Mouse (Mus musculus) limb, embryonic 13.5 days (tissue): ENCODE measurements around the gene Ino80. TPM values are rescaled to one million over a fixed set of nuclear protein-coding genes. Genes with fewer than 3 reads are reported as not detected.

Experiments used
- ATAC-seq: fragments of 200-750 bp; cut with Nextera tagmentation; 2 replicates; pipeline ENCODE4 v1.8.0; 2017; ENCODE audit warnings: low read depth, moderate number of reproducible peaks, moderate TSS enrichment; ENCODE audit not compliant: low FRiP score
- H3K27ac ChIP-seq: fragments of 300-500 bp; sonication (generic); 2 replicates; pipeline ENCODE4 v1.5.1; 2015; ENCODE audit warnings: inconsistent platforms, mild to moderate bottlenecking, moderate library complexity
- H3K27me3 ChIP-seq: fragments of 300-500 bp; sonication (generic); 2 replicates; pipeline ENCODE4 v1.6.1; 2015; ENCODE audit warnings: mild to moderate bottlenecking, inconsistent platforms
- H3K36me3 ChIP-seq: fragments of 300-500 bp; sonication (generic); 2 replicates; pipeline ENCODE4 v1.6.1; 2015; ENCODE audit warnings: inconsistent platforms, mild to moderate bottlenecking, moderate library complexity
- H3K4me1 ChIP-seq: fragments of 300-500 bp; sonication (generic); 2 replicates; pipeline ENCODE4 v1.6.1; 2015; ENCODE audit warnings: inconsistent platforms
- H3K4me2 ChIP-seq: fragments of 300-500 bp; sonication (generic); replicated peaks from 2 replicates; pipeline ENCODE4 v1.6.1; 2015; ENCODE audit warnings: inconsistent platforms, mild to moderate bottlenecking, moderate library complexity
- H3K4me3 ChIP-seq: fragments of 300-500 bp; sonication (generic); 2 replicates; pipeline ENCODE4 v1.5.1; 2015; ENCODE audit warnings: moderate library complexity, mild to moderate bottlenecking, inconsistent platforms
- H3K9ac ChIP-seq: fragments of 300-500 bp; sonication (generic); 2 replicates; pipeline ENCODE4 v1.6.1; 2015; ENCODE audit warnings: mild to moderate bottlenecking, inconsistent platforms
- H3K9me3 ChIP-seq: fragments of 300-500 bp; sonication (generic); 2 replicates; pipeline ENCODE4 v1.6.1; 2016; ENCODE audit warnings: inconsistent platforms
- WGBS: fragments of 180-500 bp; shearing (Covaris S2); methylation state at CpG from one replicate; pipeline ENCODE4 v1.1.7; 2015; 5-methylcytosine and 5-hydroxymethylcytosine counted together
- polyA plus RNA-seq: library from polyadenylated mRNA; unstranded; fragments of >200 nt; fragmentation: Nextera tagmentation; extraction: Ambion mirVana; gene quantifications from 2 replicates; pipeline ENCODE4 v1.2.1, GENCODE M21; 2015

The Ino80 gene
- polyA plus RNA-seq, 1 experiment from 2014 or later, result 4.5 TPM

DNA sequence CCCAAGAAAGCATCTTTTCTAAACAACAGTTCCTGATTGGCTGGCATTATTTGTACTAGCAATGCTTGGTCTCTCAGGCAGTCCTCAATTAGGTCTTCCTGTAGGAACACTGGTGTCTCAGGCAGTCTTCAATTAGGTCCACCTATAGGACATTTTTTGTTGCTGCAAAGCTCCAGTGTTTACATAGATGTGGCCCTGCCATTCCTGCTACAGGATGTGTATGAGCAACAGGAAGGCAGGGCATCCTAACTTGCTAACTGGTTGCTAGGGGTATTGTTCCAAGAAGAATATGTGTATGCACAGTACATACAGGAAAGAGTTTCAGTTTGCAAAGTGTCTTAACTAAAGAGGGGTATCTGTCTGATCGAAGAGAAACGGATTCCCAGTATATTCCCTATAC lies 18.6 kb upstream of the Ino80 start:
- no peak overlapping the region for H3K4me2 ChIP-seq
- H3K36me3 ChIP-seq, result no peaks in the 10 kb centered on the region
- H3K27me3 ChIP-seq, result no peaks in the 10 kb centered on the region
- WGBS, result 87% methylated on average over 2 of the region's 2 CpGs
- H3K4me1 ChIP-seq, result no peaks in the 10 kb centered on the region
- no peak for ATAC-seq
- no peak overlapping the region for H3K4me3 ChIP-seq
- H3K9ac ChIP-seq, result no peak overlapping the region
- no peak overlapping the region for H3K27ac ChIP-seq
- H3K9me3 ChIP-seq, result no peaks in the 10 kb centered on the region

- no peak overlapping the region for H3K4me3 ChIP-seq
- no peak overlapping the region for H3K4me2 ChIP-seq
- 42% methylated on average over 5 of the region's 5 CpGs for WGBS
- no peaks in the 10 kb centered on the region for H3K27me3 ChIP-seq
- H3K9me3 ChIP-seq, result no peaks in the 10 kb centered on the region
- no peaks in the 10 kb centered on the region for H3K4me1 ChIP-seq
- H3K27ac ChIP-seq, result no peak overlapping the region
- no peaks in the 10 kb centered on the region for H3K36me3 ChIP-seq
- ATAC-seq, result no peak
- no peak overlapping the region for H3K9ac ChIP-seq
Measured at GRCm38 (mm10) chr2:119491953-119492352, 14.5 kb upstream of the Ino80 start.

GRCm38 (mm10) chr2:119486488-119486887 lies 9.0 kb upstream of the Ino80 start:
- H3K27ac ChIP-seq, result no peak overlapping the region
- H3K9me3 ChIP-seq, result no peaks in the 10 kb centered on the region
- no peaks in the 10 kb centered on the region for H3K36me3 ChIP-seq
- H3K4me3 ChIP-seq, result no peak overlapping the region
- WGBS, result 14% methylated on average over 4 of the region's 4 CpGs
- no peak overlapping the region for H3K4me2 ChIP-seq
- H3K9ac ChIP-seq, result no peak overlapping the region
- H3K4me1 ChIP-seq, result no peaks in the 10 kb centered on the region
- ATAC-seq, result no peak
- no peaks in the 10 kb centered on the region for H3K27me3 ChIP-seq

DNA sequence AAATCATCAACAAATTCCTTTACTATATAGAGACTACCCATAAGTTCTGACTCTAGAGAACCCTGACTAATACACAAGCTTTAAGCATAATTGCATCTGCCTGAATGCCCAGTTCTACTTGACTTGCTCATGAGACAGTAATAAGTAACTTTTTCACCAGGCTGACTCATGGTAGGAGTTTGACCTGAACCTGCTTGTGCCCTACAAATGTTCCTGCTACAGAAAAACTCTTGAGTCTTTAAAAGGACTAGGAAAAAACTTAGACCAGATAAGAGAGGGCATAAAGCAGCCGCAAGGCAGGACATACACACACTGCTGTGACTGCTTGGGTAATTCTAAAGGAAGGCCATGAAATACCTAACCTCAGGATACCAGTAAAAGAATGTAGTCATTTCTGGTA lies 4.8 kb upstream of the Ino80 start:
- Histone ChIP-seq H3K4me3 (no peak overlapping the region), H3K36me3 (0 out of 2 replicates have a peak, but pooled peaks cover 5% of the 10 kb centered on the region), H3K4me2 (no peak overlapping the region), H3K9ac (no peak overlapping the region), H3K4me1 (peaks cover 8% of the 10 kb centered on the region), H3K27me3 (no peaks in the 10 kb centered on the region), H3K9me3 (no peaks in the 10 kb centered on the region), H3K27ac (no peak overlapping the region)
- 85% methylated on average over 1 of the region's 1 CpGs for WGBS
- ATAC-seq, result no peak

DNA sequence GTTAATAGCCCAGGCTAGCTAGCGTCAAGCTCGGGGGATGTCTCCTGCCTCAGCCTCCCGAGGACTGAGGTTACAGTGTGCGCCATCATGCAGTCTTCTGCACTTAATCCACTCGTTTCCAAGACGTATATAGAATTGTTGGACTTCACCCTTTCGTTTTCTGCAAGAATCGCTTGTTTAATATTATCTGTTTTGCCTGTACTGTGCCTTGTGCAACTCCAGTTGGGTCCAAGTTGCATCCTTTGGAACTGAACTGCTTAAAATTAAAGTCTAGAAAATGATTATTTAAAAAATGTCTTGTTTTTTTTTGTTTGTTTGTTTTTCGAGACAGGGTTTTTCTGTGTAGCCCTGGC lies 886 bp upstream of the Ino80 start:
- Histone ChIP-seq H3K4me1 (peaks cover 17% of the 10 kb centered on the region), H3K27ac (peak overlapping the region; percentile 84), H3K4me2 (peak overlapping the region; percentile 66), H3K36me3 (peaks cover 5% of the 10 kb centered on the region; the same call in 1 of the 2 replicates), H3K27me3 (no peaks in the 10 kb centered on the region), H3K9me3 (no peaks in the 10 kb centered on the region), H3K4me3 (peak overlapping the region; percentile 88), H3K9ac (peak overlapping the region; percentile 77)
- WGBS, result 13% methylated on average over 9 of the region's 9 CpGs
- ATAC-seq, result no peak

DNA sequence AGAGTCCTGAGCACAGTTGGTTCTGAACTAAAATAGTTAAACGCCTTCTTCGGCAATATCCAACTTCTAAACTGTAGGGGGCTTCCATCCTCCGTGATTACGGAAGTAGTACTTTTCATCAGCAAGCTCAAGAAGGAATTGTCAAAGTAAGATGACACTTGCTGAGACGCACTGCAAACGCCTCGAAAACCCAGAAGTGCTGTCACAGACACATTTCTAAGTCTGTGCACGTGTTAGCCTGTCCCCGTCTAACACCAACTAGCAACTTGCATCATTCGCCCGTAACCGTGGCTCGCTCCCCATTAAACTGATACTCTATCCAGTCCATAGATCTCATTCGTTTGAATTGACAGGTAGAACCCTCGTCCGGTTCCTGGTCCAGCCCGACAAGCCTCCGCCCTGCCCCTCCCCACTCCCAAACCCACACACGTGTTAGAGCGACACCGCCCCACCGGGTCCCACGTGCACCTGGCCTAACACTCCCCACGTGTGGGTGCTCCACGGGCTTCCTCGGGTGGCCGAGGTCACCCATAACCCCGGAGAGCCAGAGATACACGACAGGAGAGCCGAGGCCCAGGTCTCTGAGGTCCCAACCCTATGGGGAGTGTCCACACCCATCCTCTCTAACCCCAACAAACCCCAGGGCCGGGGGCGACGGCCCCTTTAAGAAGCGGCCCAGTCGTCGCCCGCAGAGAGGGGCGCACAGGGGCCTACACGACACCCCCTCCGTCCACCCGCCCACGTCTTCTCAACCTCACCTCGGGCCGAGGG lies 681 bp downstream of the Ino80 start:
- WGBS, result under 1% methylated on average over 44 of the region's 44 CpGs
- H3K4me3 ChIP-seq, result peak overlapping the region; percentile 88
- H3K4me2 ChIP-seq, result peak overlapping the region; percentile 80
- peak; percentile 66 for ATAC-seq
- peak overlapping the region; percentile 98 for H3K27ac ChIP-seq
- H3K36me3 ChIP-seq, result peaks cover 16% of the 10 kb centered on the region; the same call in 1 of the 2 replicates
- H3K27me3 ChIP-seq, result no peaks in the 10 kb centered on the region
- peaks cover 17% of the 10 kb centered on the region for H3K4me1 ChIP-seq
- H3K9me3 ChIP-seq, result no peaks in the 10 kb centered on the region
- H3K9ac ChIP-seq, result peak overlapping the region; percentile 95

DNA sequence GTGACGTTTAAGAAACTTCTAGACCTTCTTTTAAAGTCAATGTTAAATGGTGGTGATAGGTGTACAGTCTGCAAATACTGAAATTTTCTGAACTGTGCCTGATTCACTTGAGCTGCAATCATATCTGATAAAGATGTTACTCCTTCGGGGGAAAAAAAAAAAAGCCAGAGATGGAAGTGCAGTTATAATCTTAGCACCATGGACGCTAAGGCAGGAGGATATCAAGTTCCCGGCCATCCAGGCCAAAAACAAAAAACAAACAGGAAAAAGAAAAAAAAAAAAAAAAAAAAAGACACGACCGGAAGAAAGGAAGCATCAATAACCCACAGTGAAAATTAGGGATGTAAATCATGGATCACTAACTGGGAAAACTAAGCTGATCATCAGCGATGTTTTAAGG lies 1.3 kb downstream of the Ino80 start:
- H3K36me3 ChIP-seq, result peaks cover 16% of the 10 kb centered on the region; the same call in 1 of the 2 replicates
- no peak for ATAC-seq
- peak overlapping the region; percentile 88 for H3K4me3 ChIP-seq
- WGBS, result 17% methylated on average over 7 of the region's 7 CpGs
- peak overlapping the region; percentile 95 for H3K9ac ChIP-seq
- no peaks in the 10 kb centered on the region for H3K9me3 ChIP-seq
- no peaks in the 10 kb centered on the region for H3K27me3 ChIP-seq
- H3K4me2 ChIP-seq, result peak overlapping the region; percentile 80
- H3K4me1 ChIP-seq, result peaks cover 17% of the 10 kb centered on the region
- no peak overlapping the region for H3K27ac ChIP-seq

DNA sequence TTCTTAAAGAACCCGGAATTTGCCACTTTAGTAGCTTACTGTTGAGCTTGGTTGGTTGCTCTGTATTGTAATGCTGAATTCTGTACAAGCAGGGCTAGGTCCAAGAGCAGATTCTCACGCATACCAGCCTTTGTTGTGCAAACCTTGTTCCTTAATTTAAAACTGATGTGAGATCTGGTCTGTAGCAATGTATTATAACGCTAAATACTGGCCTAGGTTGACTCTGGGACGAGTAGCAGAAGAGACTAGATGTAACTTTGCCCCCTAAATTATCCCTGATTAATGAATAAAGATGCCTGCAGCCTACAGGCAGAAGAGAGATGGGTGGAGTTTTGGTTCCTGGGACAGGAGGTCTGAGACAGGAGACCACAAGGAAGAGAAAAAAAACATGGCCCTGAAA lies 13.5 kb downstream of the Ino80 start:
- no peak overlapping the region for H3K9ac ChIP-seq
- ATAC-seq, result no peak
- peaks cover 9% of the 10 kb centered on the region for H3K36me3 ChIP-seq
- no peaks in the 10 kb centered on the region for H3K27me3 ChIP-seq
- no peak overlapping the region for H3K4me2 ChIP-seq
- no peak overlapping the region for H3K4me3 ChIP-seq
- H3K9me3 ChIP-seq, result no peaks in the 10 kb centered on the region
- no peak overlapping the region for H3K27ac ChIP-seq
- WGBS, result 55% methylated on average over 4 of the region's 4 CpGs
- no peaks in the 10 kb centered on the region for H3K4me1 ChIP-seq

GRCm38 (mm10) chr2:119463114-119463775 lies 14.2 kb downstream of the Ino80 start:
- no peak overlapping the region for H3K4me3 ChIP-seq
- H3K4me1 ChIP-seq, result no peaks in the 10 kb centered on the region
- H3K9ac ChIP-seq, result no peak overlapping the region
- ATAC-seq, result no peak
- H3K27ac ChIP-seq, result no peak overlapping the region
- WGBS, result 93% methylated on average over 5 of the region's 5 CpGs
- no peaks in the 10 kb centered on the region for H3K9me3 ChIP-seq
- no peaks in the 10 kb centered on the region for H3K27me3 ChIP-seq
- peaks cover 9% of the 10 kb centered on the region for H3K36me3 ChIP-seq
- no peak overlapping the region for H3K4me2 ChIP-seq

- H3K4me1 ChIP-seq, result no peaks in the 10 kb centered on the region
- no peaks in the 10 kb centered on the region for H3K9me3 ChIP-seq
- peaks cover 18% of the 10 kb centered on the region for H3K36me3 ChIP-seq
- ATAC-seq, result no peak
- H3K9ac ChIP-seq, result no peak overlapping the region
- no peak overlapping the region for H3K4me2 ChIP-seq
- WGBS, result 96% methylated on average over 3 of the region's 3 CpGs
- H3K27me3 ChIP-seq, result no peaks in the 10 kb centered on the region
- H3K4me3 ChIP-seq, result no peak overlapping the region
- H3K27ac ChIP-seq, result no peak overlapping the region
Measured at GRCm38 (mm10) chr2:119461028-119461427, 16.5 kb downstream of the Ino80 start.

GRCm38 (mm10) chr2:119454558-119454957 lies 22.9 kb downstream of the Ino80 start:
- H3K27me3 ChIP-seq, result no peaks in the 10 kb centered on the region
- no peak for ATAC-seq
- peaks cover 44% of the 10 kb centered on the region for H3K36me3 ChIP-seq
- no peak overlapping the region for H3K4me3 ChIP-seq
- no peak overlapping the region for H3K9ac ChIP-seq
- no peaks in the 10 kb centered on the region for H3K4me1 ChIP-seq
- 90% methylated on average over 3 of the region's 3 CpGs for WGBS
- no peak overlapping the region for H3K4me2 ChIP-seq
- H3K27ac ChIP-seq, result no peak overlapping the region
- no peaks in the 10 kb centered on the region for H3K9me3 ChIP-seq

DNA sequence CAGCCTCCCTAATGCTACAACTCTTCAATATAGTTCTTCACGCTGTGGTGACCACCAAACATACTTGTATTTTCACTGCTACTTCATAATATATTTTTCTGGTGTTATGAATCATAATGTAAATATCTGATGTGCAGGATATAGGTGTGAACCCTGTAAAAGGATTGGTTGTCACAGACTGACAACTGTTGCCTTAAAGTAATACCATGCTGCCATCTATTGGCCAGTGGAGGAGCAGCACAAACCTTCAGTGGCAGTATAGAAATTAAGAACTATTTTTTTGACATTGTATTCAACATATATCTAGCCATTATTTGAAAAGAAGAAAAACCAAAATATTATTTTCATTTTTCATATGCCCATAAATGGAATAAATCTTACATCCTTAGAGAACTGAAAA lies 40.5 kb downstream of the Ino80 start:
- WGBS, result 86% methylated on average over 1 of the region's 1 CpGs
- Histone ChIP-seq H3K4me2 (no peak overlapping the region), H3K4me1 (no peaks in the 10 kb centered on the region), H3K4me3 (no peak overlapping the region), H3K27ac (no peak overlapping the region), H3K27me3 (no peaks in the 10 kb centered on the region), H3K9me3 (no peaks in the 10 kb centered on the region), H3K9ac (no peak overlapping the region), H3K36me3 (peaks cover 65% of the 10 kb centered on the region)
- ATAC-seq, result no peak
